Mouse (Mus musculus) hindbrain, embryonic 14.5 days (tissue): ENCODE results near the gene Olfr316. TPM values are rescaled to one million over a fixed set of nuclear protein-coding genes. Genes with fewer than 3 reads are reported as not detected.
"Not testable (repeated sequence)": the region's sequence is repeated elsewhere in the genome, so short reads cannot be mapped to it uniquely, and the experiment has no call there.

Source experiments
- ATAC-seq: fragments of 200-750 bp; cut with Nextera tagmentation; 2 replicates; pipeline ENCODE4 v1.8.0; 2017; ENCODE audit warnings: moderate number of reproducible peaks, mild to moderate bottlenecking, moderate TSS enrichment, moderate library complexity; ENCODE audit not compliant: low FRiP score
- DNase-seq: peaks from one replicate; pipeline ENCODE4 v3.0.0-alpha.2; 2015; ENCODE audit warnings: low spot score
- H3K27ac ChIP-seq: fragments of 300-500 bp; sonication (generic); 2 replicates; pipeline ENCODE4 v1.5.1; 2014; ENCODE audit warnings: mild to moderate bottlenecking, moderate library complexity
- H3K27me3 ChIP-seq: fragments of 300-500 bp; sonication (generic); 2 replicates; pipeline ENCODE4 v1.6.1; 2014; ENCODE audit warnings: mild to moderate bottlenecking, low read length, mixed read lengths; ENCODE audit not compliant: control insufficient read depth, insufficient read depth
- H3K36me3 ChIP-seq: fragments of 300-500 bp; sonication (generic); replicated peaks from 2 replicates; pipeline ENCODE4 v1.6.1; 2014; ENCODE audit not compliant: control insufficient read depth, insufficient read depth
- H3K4me1 ChIP-seq: fragments of 300-500 bp; sonication (generic); replicated peaks from 2 replicates; pipeline ENCODE4 v1.6.1; 2014; ENCODE audit warnings: antibody characterized with exemption, low read length, mixed read lengths; ENCODE audit not compliant: control insufficient read depth, insufficient read depth
- H3K4me2 ChIP-seq: fragments of 300-500 bp; sonication (generic); replicated peaks from 2 replicates; pipeline ENCODE4 v1.6.1; 2014; ENCODE audit warnings: mild to moderate bottlenecking, moderate library complexity
- H3K4me3 ChIP-seq: fragments of 300-500 bp; sonication (generic); replicated peaks from 2 replicates; pipeline ENCODE4 v1.5.1; 2014; ENCODE audit warnings: mild to moderate bottlenecking, low read length
- H3K9ac ChIP-seq: fragments of 300-500 bp; sonication (generic); 2 replicates; pipeline ENCODE4 v1.6.1; 2014
- H3K9me3 ChIP-seq: fragments of 300-500 bp; sonication (generic); 2 replicates; pipeline ENCODE4 v1.6.1; 2016; ENCODE audit warnings: low read length; ENCODE audit not compliant: control insufficient read depth
- WGBS: fragments of 180-500 bp; shearing (Covaris S2); extraction: QIAGEN DNeasy Blood & Tissue Kit; methylation state at CpG from one replicate; pipeline ENCODE4 v1.1.7; 2014; 5-methylcytosine and 5-hydroxymethylcytosine counted together
- polyA plus RNA-seq: library from polyadenylated mRNA; unstranded; fragments of >200 nt; fragmentation: Nextera tagmentation; extraction: Ambion mirVana; gene quantifications from 2 replicates; pipeline ENCODE4 v1.2.1, GENCODE M21; 2014

Gene Olfr316
- polyA plus RNA-seq, result not detected in 2 replicates

DNA sequence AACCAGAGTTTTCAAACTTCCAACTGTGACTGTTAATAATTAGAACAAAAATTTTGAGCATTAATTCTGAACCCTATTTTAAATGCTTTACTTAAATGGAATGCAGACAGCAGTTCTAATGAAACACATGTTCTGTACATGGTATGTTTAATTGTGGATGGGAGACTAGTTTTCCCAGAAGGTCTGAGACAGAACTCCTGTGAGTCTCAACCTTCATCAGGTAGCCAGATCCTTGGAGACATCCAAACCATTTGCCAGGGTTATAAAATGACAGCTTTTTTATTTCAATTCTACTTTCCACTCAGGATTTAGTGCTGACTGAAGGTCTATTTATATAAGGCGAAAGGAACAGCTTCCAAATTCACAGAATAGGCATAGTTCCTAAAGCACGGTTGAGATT lies at the start of gene Olfr316:
Gene Olfr316, plus strand, starts transcription at position 301 of the 400 bp plus-strand sequence.
- H3K9me3 ChIP-seq, result no peaks in the 10 kb centered on the region
- DNase-seq, result peak; percentile 7
- WGBS, result 93% methylated on average over 2 of the region's 2 CpGs
- no peak within 1 kb of the TSS for H3K4me3 ChIP-seq
- H3K27me3 ChIP-seq, result no peaks in the 10 kb centered on the region
- no peak within 1 kb of the TSS for H3K9ac ChIP-seq
- H3K36me3 ChIP-seq, result no peaks in the 10 kb centered on the region
- no peak for ATAC-seq
- H3K27ac ChIP-seq, result no peak within 1 kb of the TSS
- H3K4me1 ChIP-seq, result no peaks in the 10 kb centered on the region
- no peak within 1 kb of the TSS for H3K4me2 ChIP-seq

DNA sequence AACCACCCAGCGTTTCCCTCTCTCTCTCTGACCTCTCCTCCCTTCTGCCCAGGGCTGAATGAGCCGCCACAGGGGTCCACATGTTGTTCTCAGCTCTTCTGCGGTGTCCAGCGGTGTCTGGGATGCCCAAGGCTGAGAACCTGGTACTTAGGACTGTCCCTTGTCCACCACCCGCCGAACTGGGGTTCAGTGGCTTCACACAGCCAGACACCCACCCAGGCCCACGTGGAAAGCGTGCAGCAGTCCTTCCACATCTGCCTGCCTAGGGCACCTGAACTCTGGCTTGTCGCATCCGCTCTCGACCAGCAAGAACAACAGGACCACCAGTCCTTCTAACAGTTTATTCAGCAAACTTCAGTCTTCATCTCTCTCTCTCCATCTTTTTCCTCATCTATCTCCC lies 43.4 kb upstream of the Olfr316 start:
- no peaks in the 10 kb centered on the region for H3K9me3 ChIP-seq
- H3K4me2 ChIP-seq, result no peak overlapping the region
- WGBS, result 85% methylated on average over 11 of the region's 11 CpGs
- H3K27ac ChIP-seq, result no peak overlapping the region
- H3K4me1 ChIP-seq, result no peaks in the 10 kb centered on the region
- no peak for DNase-seq
- no peak for ATAC-seq
- H3K4me3 ChIP-seq, result no peak overlapping the region
- no peaks in the 10 kb centered on the region for H3K27me3 ChIP-seq
- H3K9ac ChIP-seq, result no peak overlapping the region
- H3K36me3 ChIP-seq, result no peaks in the 10 kb centered on the region

DNA sequence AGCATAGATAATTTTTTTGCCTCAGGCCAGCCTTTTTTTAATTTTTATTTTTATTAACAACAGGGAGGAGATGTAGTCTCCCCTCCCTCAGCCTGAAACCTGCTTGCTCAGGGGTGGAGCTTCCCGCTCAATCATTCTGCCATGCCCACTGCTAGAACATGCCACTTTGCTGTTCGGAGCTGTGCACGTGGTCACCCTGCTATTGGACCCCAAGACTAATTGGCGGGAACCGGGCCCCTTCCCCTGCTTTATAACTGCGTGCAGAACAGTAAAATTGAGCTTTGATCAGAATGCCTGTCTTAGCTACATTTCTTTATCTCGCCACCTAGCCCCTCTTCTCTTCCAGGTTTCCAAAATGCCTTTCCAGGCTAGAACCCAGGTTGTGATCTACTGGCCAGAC lies 34.8 kb upstream of the Olfr316 start:
- DNase-seq, H3K4me1 ChIP-seq, ATAC-seq, H3K27me3 ChIP-seq, H3K36me3 ChIP-seq, H3K27ac ChIP-seq, H3K4me2 ChIP-seq, H3K9ac ChIP-seq, H3K4me3 ChIP-seq, H3K9me3 ChIP-seq: not testable (repeated sequence)
- 83% methylated on average over 6 of the region's 7 CpGs for WGBS

DNA sequence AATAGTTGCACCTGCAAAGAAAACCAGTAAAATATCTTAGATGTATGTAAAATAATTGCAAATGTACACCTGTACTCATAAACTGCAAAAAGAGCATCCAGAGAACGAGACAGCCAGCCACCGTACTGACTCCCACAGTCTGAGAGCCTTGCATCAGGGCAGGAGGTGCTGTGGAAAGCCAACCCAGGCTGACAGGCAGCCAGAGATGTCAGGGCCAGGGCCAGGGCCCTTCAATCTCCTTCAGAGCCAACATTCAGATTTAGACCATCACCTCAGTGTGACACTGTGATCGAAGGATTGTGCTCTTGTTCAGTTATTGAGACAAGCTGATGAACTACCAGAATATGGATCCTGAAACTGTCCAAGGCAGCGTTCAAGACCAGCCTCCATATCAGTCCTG lies 32.8 kb upstream of the Olfr316 start:
- no peak for ATAC-seq

DNA sequence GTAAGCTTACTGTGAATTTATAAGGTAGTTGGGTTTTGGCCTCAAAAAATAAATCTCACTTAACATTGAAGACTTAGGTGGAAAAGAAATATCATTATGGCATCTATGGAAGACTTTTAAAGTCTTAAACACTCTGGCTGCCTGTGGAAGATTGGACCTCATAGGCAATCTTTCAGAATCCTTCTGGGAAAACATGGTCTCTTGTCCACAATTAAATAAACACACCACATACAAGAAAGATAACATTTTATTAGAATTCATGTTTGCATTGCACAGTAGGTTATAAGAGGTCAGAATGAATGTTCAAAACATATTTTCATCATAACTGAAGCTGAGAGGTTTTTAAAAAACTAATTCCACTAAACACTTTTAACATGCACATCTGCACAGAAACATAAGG lies 28.6 kb upstream of the Olfr316 start, which contains the start of gene Olfr318:
Gene Olfr318, minus strand, starts transcription at position 101 of the 400 bp plus-strand sequence.
- no peaks in the 10 kb centered on the region for H3K27me3 ChIP-seq
- no peak for DNase-seq
- H3K27ac ChIP-seq, result no peak within 1 kb of the TSS
- H3K4me1 ChIP-seq, result no peaks in the 10 kb centered on the region
- no peak for ATAC-seq
- no peak within 1 kb of the TSS for H3K4me3 ChIP-seq
- H3K36me3 ChIP-seq, result no peaks in the 10 kb centered on the region
- H3K4me2 ChIP-seq, result no peak within 1 kb of the TSS
- no peak within 1 kb of the TSS for H3K9ac ChIP-seq
- H3K9me3 ChIP-seq, result no peaks in the 10 kb centered on the region

More for the DNA sequence above, 32.8 kb upstream of the Olfr316 start:
- DNase-seq, result no peak
- H3K4me2 ChIP-seq, result no peak overlapping the region
- H3K4me3 ChIP-seq, result no peak overlapping the region
- H3K9me3 ChIP-seq, result no peaks in the 10 kb centered on the region
- H3K27me3 ChIP-seq, result no peaks in the 10 kb centered on the region
- WGBS, result 86% methylated on average over 4 of the region's 4 CpGs
- H3K27ac ChIP-seq, result no peak overlapping the region
- no peak overlapping the region for H3K9ac ChIP-seq
- H3K4me1 ChIP-seq, result no peaks in the 10 kb centered on the region
- no peaks in the 10 kb centered on the region for H3K36me3 ChIP-seq

DNA sequence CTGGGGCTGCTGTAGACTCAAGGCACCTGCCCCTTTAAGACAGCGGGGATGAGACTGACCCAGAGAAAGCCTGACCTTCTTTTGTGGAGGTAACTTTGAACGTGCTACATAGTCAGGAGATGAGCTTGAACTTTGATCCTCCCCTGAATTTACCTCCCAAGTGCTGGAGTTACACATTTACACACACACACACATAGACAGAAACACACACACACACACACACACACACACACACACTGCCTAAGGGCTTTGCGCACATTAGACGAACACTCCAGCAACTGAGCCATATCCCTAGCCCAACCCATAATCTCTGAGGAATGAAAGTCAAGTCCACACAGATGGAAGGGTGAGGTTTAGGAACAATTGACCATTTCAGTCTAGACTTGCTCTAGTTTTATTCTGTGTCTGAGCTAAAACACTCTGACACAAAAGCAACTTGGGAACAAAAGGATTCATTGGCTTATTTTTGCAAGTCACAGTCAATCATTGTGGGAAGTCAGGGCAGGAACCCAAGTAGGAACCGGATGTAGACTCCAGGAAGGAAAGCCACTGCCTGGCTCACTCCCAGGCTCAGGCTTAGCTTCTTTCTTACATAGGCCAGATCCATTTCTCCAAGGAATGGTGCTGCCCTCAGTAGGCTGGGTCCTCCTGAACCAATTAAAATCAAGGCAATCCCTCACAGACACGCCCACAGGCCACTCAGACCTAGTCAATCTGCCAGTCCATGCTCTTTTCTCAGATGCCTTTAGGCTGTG lies 24.5 kb upstream of the Olfr316 start:
- 84% methylated on average over 6 of the region's 6 CpGs for WGBS
- ATAC-seq, H3K27me3 ChIP-seq: not testable (repeated sequence)

DNA sequence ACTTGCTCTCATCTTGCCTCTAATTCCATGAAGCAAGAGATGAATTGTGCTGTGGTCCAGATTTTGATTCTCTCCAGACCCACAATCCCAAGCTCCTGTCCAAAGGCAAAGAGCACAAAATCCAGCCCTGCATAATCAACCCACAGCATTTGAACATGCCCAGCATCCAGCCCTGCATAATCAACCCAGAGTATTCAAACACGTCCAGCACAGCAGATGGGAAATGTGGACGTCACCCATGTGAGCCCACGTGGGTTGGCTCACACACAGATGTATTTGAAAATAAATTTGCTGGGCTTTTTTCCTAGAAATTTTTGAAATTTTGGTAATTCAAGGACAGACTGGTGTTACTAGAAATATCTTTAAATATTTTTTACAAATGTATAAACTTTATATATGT lies 19.2 kb upstream of the Olfr316 start:
- H3K4me1 ChIP-seq, result no peaks in the 10 kb centered on the region
- DNase-seq (peak; percentile 26), ATAC-seq (no peak)
- no peak overlapping the region for H3K4me2 ChIP-seq
- no peaks in the 10 kb centered on the region for H3K27me3 ChIP-seq
- H3K9me3 ChIP-seq, result no peaks in the 10 kb centered on the region
- 44% methylated on average over 3 of the region's 3 CpGs for WGBS
- H3K9ac ChIP-seq, result no peak overlapping the region
- no peak overlapping the region for H3K27ac ChIP-seq
- no peak overlapping the region for H3K4me3 ChIP-seq
- no peaks in the 10 kb centered on the region for H3K36me3 ChIP-seq

More for the DNA sequence above, 24.5 kb upstream of the Olfr316 start:
- not testable (repeated sequence) for H3K4me1 ChIP-seq, DNase-seq, H3K36me3 ChIP-seq, H3K4me3 ChIP-seq, H3K27ac ChIP-seq, H3K9ac ChIP-seq, H3K9me3 ChIP-seq, H3K4me2 ChIP-seq

DNA sequence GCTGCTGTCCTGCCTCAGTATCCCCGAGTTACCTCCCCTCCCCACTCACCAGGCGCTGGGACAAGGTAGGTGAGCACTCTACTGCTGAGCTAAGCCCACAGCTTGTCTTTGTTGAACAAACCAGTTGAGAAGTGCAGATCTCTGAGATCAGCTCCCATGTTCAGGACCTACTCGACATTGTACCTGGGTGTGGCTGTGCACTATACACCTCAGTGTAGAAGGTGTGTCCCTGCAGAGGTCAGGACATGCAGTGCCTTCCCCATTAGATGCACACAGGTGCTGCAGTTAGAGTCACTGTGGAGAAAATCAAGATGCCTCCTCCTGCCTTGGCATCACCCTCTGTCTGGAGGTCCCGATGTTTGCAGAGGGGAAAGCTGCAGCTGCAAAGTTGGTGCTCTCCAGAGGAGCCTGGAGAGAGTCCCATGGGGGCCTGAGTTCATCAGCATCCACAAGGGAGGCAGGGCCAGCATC lies 13.7 kb upstream of the Olfr316 start, which contains the start of gene Olfr317:
Gene Olfr317, minus strand, starts transcription at position 421 of the 471 bp plus-strand sequence.
- Histone ChIP-seq H3K4me3 (no peak within 1 kb of the TSS), H3K27ac (no peak within 1 kb of the TSS), H3K36me3 (no peaks in the 10 kb centered on the region), H3K4me1 (no peaks in the 10 kb centered on the region), H3K27me3 (no peaks in the 10 kb centered on the region), H3K9ac (no peak within 1 kb of the TSS), H3K4me2 (no peak within 1 kb of the TSS), H3K9me3 (no peaks in the 10 kb centered on the region)
- ATAC-seq (no peak), DNase-seq (no peak)
- 87% methylated on average over 4 of the region's 4 CpGs for WGBS

DNA sequence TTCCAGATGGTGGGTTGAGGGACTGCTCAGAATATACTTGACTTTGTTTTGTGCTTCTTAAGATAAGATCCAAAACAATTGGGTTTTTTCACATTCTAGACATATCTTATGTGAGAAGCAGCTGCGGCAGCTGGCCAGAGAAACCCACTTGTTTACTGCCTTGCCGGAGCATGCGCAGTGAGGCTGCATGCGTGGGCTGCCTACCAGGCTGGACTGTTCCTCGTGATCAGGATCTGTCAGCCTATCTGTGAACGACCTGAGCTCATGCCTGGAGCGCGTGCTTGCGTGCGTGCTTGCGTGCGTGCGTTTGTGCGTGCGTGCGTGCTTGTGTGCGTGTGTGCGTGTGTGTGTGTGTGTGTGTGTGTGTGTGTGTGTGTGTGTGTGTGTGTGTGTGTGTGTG lies 1.4 kb upstream of the Olfr316 start:
- not testable (repeated sequence) for H3K4me2 ChIP-seq, H3K9me3 ChIP-seq, H3K4me3 ChIP-seq, ATAC-seq, H3K4me1 ChIP-seq, H3K36me3 ChIP-seq, H3K9ac ChIP-seq, H3K27me3 ChIP-seq, DNase-seq, H3K27ac ChIP-seq
- WGBS, result 88% methylated on average over 18 of the region's 18 CpGs
